Mouse (Mus musculus) megakaryocyte-erythroid progenitor cell, adult 5-6 weeks (primary cell): ENCODE measurements around the gene Tsacc. TPM values are rescaled to one million over a fixed set of nuclear protein-coding genes. Genes with fewer than 3 reads are reported as not detected.
A peak's percentile ranks its signal among the peaks of the same experiment; 100 is the strongest.

ENCODE experiments used
- ATAC-seq: replicated peaks from 2 replicates; pipeline ENCODE4 v1.8.0; 2016; ENCODE audit warnings: mild to moderate bottlenecking, inconsistent platforms; ENCODE audit not compliant: severe bottlenecking, poor library complexity, low FRiP score, low TSS enrichment
- total RNA-seq, 2 experiments: library from RNA; stranded (forward) in 1 of 2; stranded (reverse) in 1 of 2; fragments of 200-1000, 215-1000 nt in 1 of 2; fragments of >200 nt in 1 of 2; fragmentation: Nextera tagmentation in 1 of 2; gene quantifications; 2 replicates each; pipeline ENCODE4 v1.2.3; 2014 to 2017

Gene Tsacc
- total RNA-seq, 2 experiments from 2014 or later: 19.5 TPM; not detected in 1

DNA sequence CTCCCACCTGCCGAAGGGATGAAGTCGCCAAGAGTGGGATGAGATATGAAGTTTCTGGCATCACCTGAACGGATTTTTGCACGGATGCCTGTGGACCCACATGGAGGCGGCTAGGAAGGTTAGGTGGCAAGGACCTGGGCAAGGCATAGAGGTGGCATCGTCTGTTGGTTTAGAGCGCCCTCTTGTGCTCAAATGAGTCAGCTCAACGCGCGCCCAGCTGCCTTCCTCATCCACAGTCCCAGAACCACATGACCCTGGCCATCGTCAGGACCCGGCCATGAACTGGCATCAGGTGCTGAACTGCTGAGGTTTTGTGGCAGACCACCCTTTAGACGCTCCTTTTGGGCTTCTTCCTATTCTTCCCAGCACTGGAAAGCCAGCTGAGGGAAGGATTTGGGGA is 54.3 kb downstream of the Tsacc start:
- ATAC-seq: peak; percentile 58

DNA sequence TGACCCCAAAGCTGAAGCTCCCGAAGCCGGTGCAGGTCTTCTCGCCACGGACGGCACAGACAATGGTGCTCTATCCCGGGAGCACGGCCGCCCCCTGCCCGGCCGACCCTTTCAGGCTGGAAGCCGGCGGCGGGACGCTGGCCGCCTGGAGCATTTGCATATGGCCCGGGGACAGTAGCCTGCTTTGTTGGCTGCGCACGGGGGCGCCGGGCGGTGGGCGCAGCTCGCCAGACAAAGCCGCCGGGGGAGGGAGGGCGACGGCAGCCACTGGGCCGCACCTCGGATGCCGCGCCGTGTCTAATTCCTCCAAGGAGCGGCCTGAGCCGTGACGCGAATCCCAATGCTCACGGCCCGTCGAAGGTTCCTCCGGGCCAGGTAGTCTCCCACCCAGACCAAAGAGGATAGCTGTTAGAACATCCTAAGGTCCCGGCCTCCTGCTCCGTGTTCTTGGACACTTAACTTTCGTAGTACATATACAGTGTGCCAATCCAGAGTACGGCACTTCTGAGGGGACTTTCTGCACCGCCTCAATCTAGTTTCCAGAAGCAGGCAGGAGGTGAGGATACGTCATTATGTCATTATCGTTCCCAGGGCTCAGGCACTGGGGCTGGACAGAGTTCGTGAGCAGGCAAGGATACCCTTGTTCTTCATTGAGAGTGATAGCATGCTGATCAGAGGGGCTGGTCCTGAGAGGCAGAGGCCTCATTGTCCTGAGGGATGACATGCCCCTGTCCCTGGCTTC is 55.6 kb downstream of the Tsacc start:
- no peak for ATAC-seq

- ATAC-seq: no peak
Measured at GRCm38 (mm10) chr3:88239446-88239845, 57.4 kb downstream of the Tsacc start.

- no peak for ATAC-seq
Measured at GRCm38 (mm10) chr3:88238866-88239391, 57.9 kb downstream of the Tsacc start.

- peak; percentile 79 for ATAC-seq
Measured at GRCm38 (mm10) chr3:88237556-88238194, 59.1 kb downstream of the Tsacc start.

GRCm38 (mm10) chr3:88237161-88237555 is 59.6 kb downstream of the Tsacc start:
- no peak for ATAC-seq

DNA sequence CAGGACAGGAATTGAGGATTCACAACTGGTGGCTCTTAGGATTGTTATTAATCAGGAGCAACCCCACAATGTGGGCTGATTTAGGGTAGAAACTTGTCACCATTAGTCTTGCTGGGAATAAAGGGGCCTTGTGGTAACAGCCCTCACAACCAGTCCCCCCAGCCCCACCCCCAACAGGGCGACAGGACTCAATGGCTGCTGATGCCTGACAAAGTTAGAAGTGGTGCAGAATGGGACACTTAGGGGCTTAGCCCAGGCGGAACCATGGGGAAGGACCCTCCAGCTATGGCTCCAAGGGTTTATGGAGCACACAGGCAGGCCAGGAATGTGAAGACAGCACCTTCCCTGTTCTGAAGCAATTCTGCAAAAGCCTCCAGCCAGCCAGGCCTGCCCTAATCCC is 61.2 kb downstream of the Tsacc start:
- ATAC-seq: no peak

DNA sequence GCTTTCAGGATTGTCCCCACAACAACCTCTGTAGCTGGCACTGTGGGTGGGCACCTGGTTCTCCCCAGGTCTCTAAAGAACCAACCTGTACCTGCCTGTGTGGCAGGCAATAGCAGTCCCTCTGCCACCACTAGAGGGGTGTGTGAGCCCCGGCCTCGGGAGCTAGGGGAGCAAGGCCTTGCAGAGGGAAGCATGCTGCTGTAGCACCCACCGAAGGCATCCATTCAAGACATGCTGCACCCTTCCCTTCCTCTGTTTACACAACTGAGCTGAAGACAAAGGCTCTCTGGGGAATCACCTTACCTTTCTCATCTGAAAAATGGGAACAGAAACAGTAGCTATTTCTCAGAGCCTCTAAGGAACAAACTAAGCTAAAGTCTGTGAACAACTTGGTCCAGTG is 61.6 kb downstream of the Tsacc start:
- ATAC-seq: peak; percentile 59; the same call in 1 of the 2 replicates

- ATAC-seq: no peak
Measured at GRCm38 (mm10) chr3:88234041-88234440, 62.8 kb downstream of the Tsacc start.

DNA sequence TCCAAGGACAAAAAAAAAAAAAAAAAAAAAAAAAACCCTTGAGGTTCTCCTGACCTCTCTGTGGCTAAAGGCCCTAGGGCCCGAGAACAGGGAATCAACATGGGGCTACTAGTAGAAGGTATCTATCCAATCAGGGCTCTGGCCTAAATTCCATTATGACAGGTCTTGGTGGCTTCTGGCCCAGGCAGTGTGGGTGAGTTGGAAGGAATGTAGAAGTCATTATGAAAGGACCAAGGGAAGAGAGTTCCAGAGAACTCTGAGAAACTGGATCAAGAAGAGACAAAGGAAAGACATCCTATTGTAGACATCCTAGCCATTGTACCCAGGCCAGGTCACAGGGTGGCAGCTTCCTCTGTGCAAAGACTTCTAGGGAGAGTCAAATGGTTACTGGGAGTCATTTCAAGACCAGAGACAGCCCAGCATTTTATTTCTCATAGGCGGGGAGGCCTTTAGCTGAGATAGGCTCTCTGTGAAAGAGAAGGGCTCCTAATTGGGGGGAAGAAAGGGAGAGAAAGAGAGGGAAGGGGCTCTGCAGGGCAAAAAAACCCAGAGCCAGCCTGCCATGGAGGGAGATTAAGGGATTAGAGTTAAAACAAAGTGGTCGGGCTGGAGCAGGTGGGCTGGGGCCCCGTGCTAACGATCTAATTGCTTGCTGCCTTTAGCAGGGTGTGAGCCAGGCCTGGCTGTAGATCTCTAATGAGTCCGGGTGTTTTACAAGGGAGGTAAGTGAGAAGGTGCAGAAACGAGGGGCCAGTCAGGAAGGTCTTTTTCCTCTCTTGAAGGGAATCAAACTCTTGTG is 63.7 kb downstream of the Tsacc start:
- ATAC-seq: no peak

Other genes with a start within 250 kb of the Tsacc start
- gene Naxe, start 238.5 kb downstream of the Tsacc start, total RNA-seq (2014; fragmentation: Nextera tagmentation): 36.8 and 68.7 TPM in 2 replicates
- gene Naxe, start 238.5 kb downstream of the Tsacc start, total RNA-seq (2017): 21.8 and 25.8 TPM in 2 replicates
- gene Ttc24, start 218.7 kb downstream of the Tsacc start, total RNA-seq (2014; fragmentation: Nextera tagmentation): not detected in 2 replicates
- not detected in 2 replicates for gene Ttc24, start 218.7 kb downstream of the Tsacc start, total RNA-seq (2017)
- 9.7 and 16.0 TPM in 2 replicates for gene Iqgap3, start 215.0 kb downstream of the Tsacc start, total RNA-seq (2014; fragmentation: Nextera tagmentation)
- gene Iqgap3, start 215.0 kb downstream of the Tsacc start, total RNA-seq (2017): 6.6 and 15.2 TPM in 2 replicates
- gene Mef2d, start 154.6 kb downstream of the Tsacc start, total RNA-seq (2014; fragmentation: Nextera tagmentation): 91.9 and 97.4 TPM in 2 replicates
- 19.7 and 50.5 TPM in 2 replicates for gene Mef2d, start 154.6 kb downstream of the Tsacc start, total RNA-seq (2017)
- not detected in 2 replicates for gene Rhbg, start 42.3 kb downstream of the Tsacc start, total RNA-seq (2014; fragmentation: Nextera tagmentation)
- gene Rhbg, start 42.3 kb downstream of the Tsacc start, total RNA-seq (2017): not detected in 2 replicates
- gene Gm38392, start 9.8 kb downstream of the Tsacc start, total RNA-seq (2014; fragmentation: Nextera tagmentation): not detected in 2 replicates
- gene Gm38392, start 9.8 kb downstream of the Tsacc start, total RNA-seq (2017): not detected in 2 replicates
- 703 and 802 TPM in 2 replicates for gene Cct3, start 117 bp upstream of the Tsacc start, total RNA-seq (2014; fragmentation: Nextera tagmentation)
- gene Cct3, start 117 bp upstream of the Tsacc start, total RNA-seq (2017): 484 and 489 TPM in 2 replicates
- gene Glmp, start 28.0 kb upstream of the Tsacc start, total RNA-seq (2014; fragmentation: Nextera tagmentation): 39.2 and 70.5 TPM in 2 replicates
- gene Glmp, start 28.0 kb upstream of the Tsacc start, total RNA-seq (2017): 7.0 and 19.7 TPM in 2 replicates
- gene Tmem79, start 39.1 kb upstream of the Tsacc start, total RNA-seq (2014; fragmentation: Nextera tagmentation): 1.7 and 7.8 TPM in 2 replicates
- 1.4 and 2.0 TPM in 2 replicates for gene Tmem79, start 39.1 kb upstream of the Tsacc start, total RNA-seq (2017)
- 40.7 and 57.5 TPM in 2 replicates for gene Smg5, start 39.3 kb upstream of the Tsacc start, total RNA-seq (2014; fragmentation: Nextera tagmentation)
- gene Smg5, start 39.3 kb upstream of the Tsacc start, total RNA-seq (2017): 39.0 and 40.9 TPM in 2 replicates
- not detected in 2 replicates for gene Paqr6, start 67.6 kb upstream of the Tsacc start, total RNA-seq (2014; fragmentation: Nextera tagmentation)
- not detected in 2 replicates for gene Paqr6, start 67.6 kb upstream of the Tsacc start, total RNA-seq (2017)
- not detected in 2 replicates for gene Bglap3, start 75.7 kb upstream of the Tsacc start, total RNA-seq (2014; fragmentation: Nextera tagmentation)
- gene Bglap3, start 75.7 kb upstream of the Tsacc start, total RNA-seq (2017): not detected in 2 replicates
- gene Bglap2, start 81.7 kb upstream of the Tsacc start, total RNA-seq (2014; fragmentation: Nextera tagmentation): not detected in 2 replicates
- not detected in 2 replicates for gene Bglap2, start 81.7 kb upstream of the Tsacc start, total RNA-seq (2017)
- gene Bglap, start 87.5 kb upstream of the Tsacc start, total RNA-seq (2014; fragmentation: Nextera tagmentation): 2.8 TPM in 1 of 2 replicates, not detected in the other
- not detected in 2 replicates for gene Bglap, start 87.5 kb upstream of the Tsacc start, total RNA-seq (2017)
- gene Pmf1, start 113.3 kb upstream of the Tsacc start, total RNA-seq (2014; fragmentation: Nextera tagmentation): 188 and 207 TPM in 2 replicates
- 87.9 and 145 TPM in 2 replicates for gene Pmf1, start 113.3 kb upstream of the Tsacc start, total RNA-seq (2017)
- gene Slc25a44, start 128.1 kb upstream of the Tsacc start, total RNA-seq (2014; fragmentation: Nextera tagmentation): 28.0 and 30.2 TPM in 2 replicates
- gene Slc25a44, start 128.1 kb upstream of the Tsacc start, total RNA-seq (2017): 18.9 and 31.7 TPM in 2 replicates
- 2.6 and 4.1 TPM in 2 replicates for gene Sema4a, start 164.2 kb upstream of the Tsacc start, total RNA-seq (2014; fragmentation: Nextera tagmentation)
- gene Sema4a, start 164.2 kb upstream of the Tsacc start, total RNA-seq (2017): 1.1 and 2.1 TPM in 2 replicates
- 43.0 and 61.7 TPM in 2 replicates for gene Lmna, start 213.0 kb upstream of the Tsacc start, total RNA-seq (2014; fragmentation: Nextera tagmentation)
- 49.4 and 66.7 TPM in 2 replicates for gene Lmna, start 213.0 kb upstream of the Tsacc start, total RNA-seq (2017)
- 5.4 and 5.6 TPM in 2 replicates for gene Mex3a, start 235.4 kb upstream of the Tsacc start, total RNA-seq (2014; fragmentation: Nextera tagmentation)
- 3.3 and 7.8 TPM in 2 replicates for gene Mex3a, start 235.4 kb upstream of the Tsacc start, total RNA-seq (2017)